Mouse (Mus musculus) intestine, embryonic 15.5 days (tissue): ENCODE measurements around the gene Stab2. TPM values are rescaled to one million over a fixed set of nuclear protein-coding genes. Genes with fewer than 3 reads are reported as not detected.

Experiments
- ATAC-seq: fragments of 200-750 bp; cut with Nextera tagmentation; 2 replicates; pipeline ENCODE4 v1.8.0; 2017; ENCODE audit warnings: moderate TSS enrichment, moderate library complexity
- H3K27ac ChIP-seq: fragments of 300-500 bp; sonication (generic); 2 replicates; pipeline ENCODE4 v1.5.1; 2015; ENCODE audit warnings: mild to moderate bottlenecking, inconsistent platforms
- H3K27me3 ChIP-seq: fragments of 300-500 bp; sonication (generic); replicated peaks from 2 replicates; pipeline ENCODE4 v1.6.1; 2015; ENCODE audit warnings: inconsistent platforms
- H3K36me3 ChIP-seq: fragments of 300-500 bp; sonication (generic); 2 replicates; pipeline ENCODE4 v1.6.1; 2015; ENCODE audit warnings: inconsistent platforms
- H3K4me1 ChIP-seq: fragments of 300-500 bp; sonication (generic); replicated peaks from 2 replicates; pipeline ENCODE4 v1.6.1; 2015; ENCODE audit warnings: inconsistent platforms
- H3K4me2 ChIP-seq: fragments of 300-500 bp; sonication (generic); replicated peaks from 2 replicates; pipeline ENCODE4 v1.6.1; 2015; ENCODE audit warnings: mild to moderate bottlenecking, inconsistent platforms
- H3K4me3 ChIP-seq: fragments of 300-500 bp; sonication (generic); replicated peaks from 2 replicates; pipeline ENCODE4 v1.5.1; 2015; ENCODE audit warnings: inconsistent platforms
- H3K9ac ChIP-seq: fragments of 300-500 bp; sonication (generic); 2 replicates; pipeline ENCODE4 v1.6.1; 2015; ENCODE audit warnings: inconsistent platforms
- H3K9me3 ChIP-seq: fragments of 300-500 bp; sonication (generic); 2 replicates; pipeline ENCODE4 v1.6.1; 2016; ENCODE audit warnings: inconsistent platforms
- WGBS: fragments of 180-500 bp; shearing (Covaris S2); methylation state at CpG from one replicate; pipeline ENCODE4 v1.1.7; 2015; 5-methylcytosine and 5-hydroxymethylcytosine counted together
- polyA plus RNA-seq: library from polyadenylated mRNA; unstranded; fragments of >200 nt; fragmentation: Nextera tagmentation; extraction: Ambion mirVana; gene quantifications from 2 replicates; pipeline ENCODE4 v1.2.1, GENCODE M21; 2015

The Stab2 gene
- polyA plus RNA-seq, 1 experiment from 2014 or later = 1.1 TPM

GRCm38 (mm10) chr10:87024884-87025283 lies 17.1 kb upstream of the Stab2 start:
- H3K9me3 ChIP-seq = no peaks in the 10 kb centered on the region
- H3K4me1 ChIP-seq = no peaks in the 10 kb centered on the region
- no peak overlapping the region for H3K4me3 ChIP-seq
- no peak overlapping the region for H3K4me2 ChIP-seq
- 1% methylated on average over 8 of the region's 10 CpGs for WGBS
- peak; percentile 85 for ATAC-seq
- H3K27ac ChIP-seq = no peak overlapping the region
- H3K9ac ChIP-seq = no peak overlapping the region
- H3K27me3 ChIP-seq = no peaks in the 10 kb centered on the region
- no peaks in the 10 kb centered on the region for H3K36me3 ChIP-seq

GRCm38 (mm10) chr10:87020711-87021110 lies 12.9 kb upstream of the Stab2 start:
- H3K4me3 ChIP-seq = no peak overlapping the region
- 0 out of 2 replicates have a peak, but pooled peaks cover 3% of the 10 kb centered on the region for H3K4me1 ChIP-seq
- WGBS = 64% methylated on average over 15 of the region's 16 CpGs
- no peak overlapping the region for H3K9ac ChIP-seq
- no peaks in the 10 kb centered on the region for H3K9me3 ChIP-seq
- no peak; the same call in 1 of the 2 replicates for ATAC-seq
- no peak overlapping the region for H3K4me2 ChIP-seq
- H3K27ac ChIP-seq = no peak overlapping the region
- H3K27me3 ChIP-seq = no peaks in the 10 kb centered on the region
- no peaks in the 10 kb centered on the region for H3K36me3 ChIP-seq

- 66% methylated on average over 9 of the region's 9 CpGs for WGBS
- Histone ChIP-seq H3K9me3 (no peaks in the 10 kb centered on the region), H3K36me3 (no peaks in the 10 kb centered on the region), H3K4me1 (0 out of 2 replicates have a peak, but pooled peaks cover 3% of the 10 kb centered on the region), H3K27ac (no peak overlapping the region), H3K4me2 (no peak overlapping the region), H3K4me3 (no peak overlapping the region), H3K9ac (no peak overlapping the region), H3K27me3 (no peaks in the 10 kb centered on the region)
- no peak for ATAC-seq
Observed at GRCm38 (mm10) chr10:87018876-87019275, 11.1 kb upstream of the Stab2 start.

- WGBS = 47% methylated on average over 9 of the region's 9 CpGs
- H3K4me3 ChIP-seq = no peak overlapping the region
- H3K4me2 ChIP-seq = no peak overlapping the region
- H3K27ac ChIP-seq = no peak overlapping the region
- no peak overlapping the region for H3K9ac ChIP-seq
- H3K4me1 ChIP-seq = 0 out of 2 replicates have a peak, but pooled peaks cover 3% of the 10 kb centered on the region
- no peaks in the 10 kb centered on the region for H3K9me3 ChIP-seq
- H3K36me3 ChIP-seq = no peaks in the 10 kb centered on the region
- H3K27me3 ChIP-seq = no peaks in the 10 kb centered on the region
- peak; percentile 80 for ATAC-seq
Observed at GRCm38 (mm10) chr10:87016151-87016692, 8.4 kb upstream of the Stab2 start.

GRCm38 (mm10) chr10:87015403-87015802 lies 7.6 kb upstream of the Stab2 start:
- H3K4me3 ChIP-seq = no peak overlapping the region
- H3K9me3 ChIP-seq = no peaks in the 10 kb centered on the region
- no peak overlapping the region for H3K4me2 ChIP-seq
- WGBS = 44% methylated on average over 5 of the region's 5 CpGs
- no peak overlapping the region for H3K27ac ChIP-seq
- no peaks in the 10 kb centered on the region for H3K36me3 ChIP-seq
- H3K27me3 ChIP-seq = no peaks in the 10 kb centered on the region
- H3K4me1 ChIP-seq = 0 out of 2 replicates have a peak, but pooled peaks cover 3% of the 10 kb centered on the region
- H3K9ac ChIP-seq = no peak overlapping the region
- no peak for ATAC-seq

GRCm38 (mm10) chr10:87014391-87014965 lies 6.7 kb upstream of the Stab2 start:
- no peak overlapping the region for H3K27ac ChIP-seq
- 72% methylated on average over 7 of the region's 7 CpGs for WGBS
- ATAC-seq = no peak
- no peak overlapping the region for H3K4me3 ChIP-seq
- H3K36me3 ChIP-seq = no peaks in the 10 kb centered on the region
- H3K4me2 ChIP-seq = no peak overlapping the region
- H3K4me1 ChIP-seq = 0 out of 2 replicates have a peak, but pooled peaks cover 3% of the 10 kb centered on the region
- H3K27me3 ChIP-seq = no peaks in the 10 kb centered on the region
- H3K9me3 ChIP-seq = no peaks in the 10 kb centered on the region
- H3K9ac ChIP-seq = no peak overlapping the region

GRCm38 (mm10) chr10:87012087-87012486 lies 4.3 kb upstream of the Stab2 start:
- Histone ChIP-seq H3K9ac (no peak overlapping the region), H3K27ac (no peak overlapping the region), H3K4me2 (no peak overlapping the region), H3K27me3 (no peaks in the 10 kb centered on the region), H3K4me1 (0 out of 2 replicates have a peak, but pooled peaks cover 3% of the 10 kb centered on the region), H3K36me3 (no peaks in the 10 kb centered on the region), H3K9me3 (no peaks in the 10 kb centered on the region), H3K4me3 (no peak overlapping the region)
- WGBS = 90% methylated on average over 7 of the region's 7 CpGs
- no peak for ATAC-seq

- WGBS = 82% methylated on average over 3 of the region's 3 CpGs
- no peak overlapping the region for H3K4me2 ChIP-seq
- no peaks in the 10 kb centered on the region for H3K4me1 ChIP-seq
- ATAC-seq = no peak
- H3K36me3 ChIP-seq = no peaks in the 10 kb centered on the region
- no peaks in the 10 kb centered on the region for H3K9me3 ChIP-seq
- H3K27ac ChIP-seq = no peak overlapping the region
- H3K4me3 ChIP-seq = no peak overlapping the region
- no peak overlapping the region for H3K9ac ChIP-seq
- no peaks in the 10 kb centered on the region for H3K27me3 ChIP-seq
Observed at GRCm38 (mm10) chr10:87008215-87008499, 332 bp upstream of the Stab2 start.

GRCm38 (mm10) chr10:86992238-86992976 lies 15.4 kb downstream of the Stab2 start:
- 65% methylated on average over 14 of the region's 14 CpGs for WGBS
- H3K27me3 ChIP-seq = no peaks in the 10 kb centered on the region
- ATAC-seq = no peak
- H3K36me3 ChIP-seq = no peaks in the 10 kb centered on the region
- H3K27ac ChIP-seq = no peak overlapping the region
- no peak overlapping the region for H3K4me2 ChIP-seq
- H3K4me3 ChIP-seq = no peak overlapping the region
- H3K9me3 ChIP-seq = no peaks in the 10 kb centered on the region
- no peak overlapping the region for H3K9ac ChIP-seq
- H3K4me1 ChIP-seq = no peaks in the 10 kb centered on the region

GRCm38 (mm10) chr10:86990666-86991065 lies 17.2 kb downstream of the Stab2 start:
- no peaks in the 10 kb centered on the region for H3K27me3 ChIP-seq
- H3K27ac ChIP-seq = peak overlapping the region; percentile 60
- H3K9ac ChIP-seq = no peak overlapping the region
- no peaks in the 10 kb centered on the region for H3K4me1 ChIP-seq
- H3K9me3 ChIP-seq = no peaks in the 10 kb centered on the region
- peak; percentile 94 for ATAC-seq
- no peaks in the 10 kb centered on the region for H3K36me3 ChIP-seq
- 23% methylated on average over 9 of the region's 9 CpGs for WGBS
- no peak overlapping the region for H3K4me3 ChIP-seq
- H3K4me2 ChIP-seq = no peak overlapping the region

- Histone ChIP-seq H3K9me3 (no peaks in the 10 kb centered on the region), H3K4me3 (no peak overlapping the region), H3K27me3 (no peaks in the 10 kb centered on the region), H3K4me1 (no peaks in the 10 kb centered on the region), H3K36me3 (no peaks in the 10 kb centered on the region), H3K4me2 (no peak overlapping the region), H3K9ac (no peak overlapping the region), H3K27ac (no peak overlapping the region)
- 68% methylated on average over 8 of the region's 8 CpGs for WGBS
- ATAC-seq = no peak
Observed at GRCm38 (mm10) chr10:86989838-86990237, 18.0 kb downstream of the Stab2 start.

GRCm38 (mm10) chr10:86976001-86976726 lies 31.7 kb downstream of the Stab2 start:
- WGBS = 81% methylated on average over 5 of the region's 5 CpGs
- Histone ChIP-seq H3K27me3 (no peaks in the 10 kb centered on the region), H3K36me3 (no peaks in the 10 kb centered on the region), H3K9me3 (no peaks in the 10 kb centered on the region), H3K9ac (no peak overlapping the region), H3K4me2 (no peak overlapping the region), H3K4me1 (no peaks in the 10 kb centered on the region), H3K4me3 (no peak overlapping the region), H3K27ac (no peak overlapping the region)
- no peak for ATAC-seq
